Mouse (Mus musculus) urinary bladder, adult 2 months (tissue): ENCODE data around the gene Wwox. TPM values are rescaled to one million over a fixed set of nuclear protein-coding genes. Genes with fewer than 3 reads are reported as not detected.

Experiments used
- DNase-seq: peaks from one replicate; pipeline ENCODE4 v3.0.0; 2022; ENCODE audit warnings: low spot score
- polyA plus RNA-seq: library from polyadenylated mRNA; depleted of rRNA; stranded (reverse); fragments of >200 nt; gene quantifications from 2 replicates; pipeline ENCODE4 v1.2.3, GENCODE M21; 2012

Wwox gene
- polyA plus RNA-seq, 1 experiment, result 7.9 TPM

DNA sequence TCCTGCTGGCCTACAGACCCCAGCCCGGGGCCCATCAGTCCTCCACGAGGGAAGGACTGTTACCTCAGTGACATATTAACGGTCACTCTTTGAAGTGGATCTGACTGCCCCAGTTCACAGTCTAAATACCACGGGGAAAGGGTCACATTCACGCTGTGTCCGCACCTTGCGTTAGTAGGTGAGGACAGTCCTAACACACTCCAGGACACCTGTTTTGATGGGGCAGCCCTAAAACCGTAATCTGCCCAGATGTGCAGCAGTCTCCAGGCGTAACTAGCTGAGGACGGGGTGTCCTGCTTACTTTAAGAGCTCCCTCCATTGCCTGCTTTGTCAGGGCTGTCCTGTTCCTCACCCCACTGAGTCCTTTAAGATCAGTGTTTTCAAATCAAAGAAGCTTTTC, 160.1 kb downstream of the Wwox start:
- DNase-seq, result no peak

GRCm38 (mm10) chr8:114600196-114600595, 160.7 kb downstream of the Wwox start:
- no peak for DNase-seq

GRCm38 (mm10) chr8:114603046-114603445, 163.6 kb downstream of the Wwox start:
- DNase-seq, result no peak

- DNase-seq, result no peak
Observed at GRCm38 (mm10) chr8:114603561-114603960, 164.1 kb downstream of the Wwox start.

- DNase-seq, result no peak
Observed at GRCm38 (mm10) chr8:114604315-114604714, 164.9 kb downstream of the Wwox start.

GRCm38 (mm10) chr8:114605651-114606050, 166.2 kb downstream of the Wwox start:
- no peak for DNase-seq

GRCm38 (mm10) chr8:114609330-114609729, 169.9 kb downstream of the Wwox start:
- no peak for DNase-seq

DNA sequence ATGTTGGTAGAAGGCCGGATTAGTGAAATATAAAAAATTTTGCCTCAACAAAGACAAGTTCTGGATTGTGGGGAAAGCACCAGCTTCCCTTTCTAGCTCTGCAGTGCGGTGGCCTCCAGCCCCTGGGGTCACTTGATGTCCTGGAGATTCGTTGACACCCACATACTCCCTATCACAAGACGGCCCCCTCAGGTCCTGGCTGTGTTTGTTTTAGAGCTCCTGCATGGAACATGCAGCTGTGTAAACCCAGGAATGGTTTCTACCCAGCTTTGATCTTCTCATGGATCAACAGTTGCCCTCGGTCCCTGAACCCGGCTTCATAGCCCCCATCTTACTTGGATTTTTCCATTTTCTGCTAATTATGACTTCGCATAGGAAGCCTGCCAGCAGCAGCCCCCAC, 171.6 kb downstream of the Wwox start:
- DNase-seq, result no peak

DNA sequence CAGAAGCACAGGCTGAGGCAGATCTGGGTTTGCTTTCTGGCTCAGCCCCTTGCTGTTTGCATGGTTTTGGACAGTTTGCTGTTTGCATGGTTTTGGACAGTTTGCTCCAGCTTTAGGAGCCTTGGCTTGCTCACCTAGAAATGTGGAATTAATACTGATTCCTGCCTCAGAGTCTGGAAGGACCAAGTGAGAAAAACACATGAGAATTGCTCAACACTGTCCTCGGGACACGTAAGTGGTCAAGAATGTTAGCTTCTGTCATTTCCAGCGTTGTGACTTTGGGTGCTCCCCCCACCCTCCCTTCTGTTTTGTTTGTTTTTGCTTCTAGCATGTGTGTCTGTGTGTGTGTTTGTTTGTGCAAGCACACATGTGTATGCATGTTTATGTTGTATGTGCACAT, 172.6 kb downstream of the Wwox start:
- no peak for DNase-seq

DNA sequence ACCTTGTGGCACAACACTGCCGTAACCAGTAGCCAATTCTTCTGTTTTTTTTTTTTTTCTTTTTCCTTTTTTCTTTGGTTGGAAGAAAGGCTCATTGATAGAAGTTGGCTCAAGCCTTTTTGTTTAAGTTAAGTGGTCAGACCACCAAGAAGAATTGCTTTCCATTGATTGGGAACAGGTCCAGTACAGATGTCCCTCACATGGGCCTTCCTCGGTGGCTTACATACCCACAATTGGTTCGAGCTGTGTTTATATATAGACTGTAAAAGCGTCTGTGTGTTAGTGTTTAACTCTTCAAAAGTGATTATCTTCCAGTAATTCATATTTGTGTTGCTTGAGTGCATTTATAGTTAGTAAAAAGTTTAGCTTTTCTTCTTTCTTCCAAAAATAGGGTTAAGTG, 176.0 kb downstream of the Wwox start:
- no peak for DNase-seq

- no peak for DNase-seq
Observed at GRCm38 (mm10) chr8:114615908-114616307, 176.5 kb downstream of the Wwox start.

- DNase-seq, result no peak
Observed at GRCm38 (mm10) chr8:114618908-114619508, 179.6 kb downstream of the Wwox start.

- no peak for DNase-seq
Observed at GRCm38 (mm10) chr8:114625402-114625801, 185.9 kb downstream of the Wwox start.

- no peak for DNase-seq
Observed at GRCm38 (mm10) chr8:114626897-114627296, 187.4 kb downstream of the Wwox start.

GRCm38 (mm10) chr8:114629719-114630118, 190.3 kb downstream of the Wwox start:
- no peak for DNase-seq

- no peak for DNase-seq
Observed at GRCm38 (mm10) chr8:114631087-114631486, 191.6 kb downstream of the Wwox start.

GRCm38 (mm10) chr8:114634151-114634550, 194.7 kb downstream of the Wwox start:
- DNase-seq, result no peak

DNA sequence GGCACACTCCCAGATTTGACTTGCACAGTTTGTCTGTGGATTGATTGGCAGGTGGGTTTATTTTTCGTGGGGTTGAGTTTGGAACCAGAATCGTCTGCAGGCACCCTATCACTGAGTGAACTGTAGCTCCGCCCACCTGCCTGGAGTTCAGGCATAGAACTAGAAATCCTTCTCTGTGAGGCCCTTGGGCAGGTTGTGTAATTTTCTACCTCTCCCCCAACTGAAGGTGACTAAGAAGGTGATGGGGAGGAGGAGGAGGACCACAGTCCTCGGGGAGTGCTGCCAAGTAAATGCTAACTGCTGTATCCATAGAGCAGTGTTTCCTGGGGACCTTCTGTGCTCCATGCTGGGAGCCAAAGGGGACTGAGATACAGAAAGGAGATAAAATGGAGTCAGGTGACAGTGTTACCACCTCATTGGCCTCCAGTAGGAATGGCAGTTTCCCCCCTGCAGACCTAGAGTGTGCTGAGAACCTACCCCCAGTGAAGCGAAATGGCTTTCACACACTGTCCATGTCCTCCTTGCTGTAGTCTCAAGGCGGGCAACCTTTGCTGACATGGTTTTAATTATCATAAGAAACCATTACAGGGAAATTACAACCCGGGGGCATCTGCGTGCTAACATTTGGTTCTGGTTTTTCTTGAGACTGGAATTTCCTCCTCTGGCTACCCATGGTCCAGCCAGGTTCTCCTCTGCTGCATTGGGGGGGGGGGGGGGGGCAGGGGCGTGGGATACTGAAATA, 195.4 kb downstream of the Wwox start:
- DNase-seq, result no peak

DNA sequence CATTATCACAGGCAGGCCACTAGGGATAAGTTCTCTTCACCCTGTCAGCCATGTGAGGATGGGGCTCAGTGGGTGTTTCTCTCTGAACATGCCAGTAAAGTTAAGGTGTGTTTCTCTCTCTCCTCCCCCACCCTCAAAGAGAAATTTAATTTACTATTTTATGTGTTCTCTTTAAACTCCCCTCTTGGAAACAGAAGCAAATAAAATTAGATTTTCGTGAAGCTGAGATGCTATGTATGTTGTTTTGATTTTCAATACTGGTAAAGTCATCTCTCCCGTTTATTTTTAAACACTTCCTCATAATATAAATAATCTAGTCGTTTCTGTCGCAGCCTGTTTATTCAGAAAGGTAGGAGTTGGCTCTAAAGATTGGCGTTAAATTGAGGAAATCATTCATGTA, 196.9 kb downstream of the Wwox start:
- DNase-seq, result no peak

GRCm38 (mm10) chr8:114641809-114642208, 202.4 kb downstream of the Wwox start:
- no peak for DNase-seq

- no peak for DNase-seq
Observed at GRCm38 (mm10) chr8:114650789-114651188, 211.3 kb downstream of the Wwox start.

DNA sequence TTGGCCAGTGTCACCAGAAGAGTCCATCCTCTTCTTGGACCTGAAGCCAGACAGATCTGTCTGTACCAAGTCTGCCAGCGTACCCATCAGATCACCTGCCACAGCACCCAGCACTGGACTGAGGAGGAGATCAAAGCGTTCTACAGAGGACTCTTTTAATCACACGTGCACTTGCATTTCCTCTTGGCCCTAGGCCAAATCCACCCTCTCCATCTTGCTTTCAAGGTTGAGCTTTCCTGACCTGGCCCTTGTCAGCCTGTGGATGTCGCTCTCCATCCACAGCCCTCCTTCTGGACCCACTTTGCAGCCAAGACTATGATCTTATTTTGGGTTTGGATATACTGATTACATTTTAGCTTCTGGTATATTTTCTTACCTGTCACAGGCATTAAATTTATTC, 218.3 kb downstream of the Wwox start:
- no peak for DNase-seq

GRCm38 (mm10) chr8:114658475-114658874, 219.0 kb downstream of the Wwox start:
- no peak for DNase-seq

- no peak for DNase-seq
Observed at GRCm38 (mm10) chr8:114663053-114663452, 223.6 kb downstream of the Wwox start.
